Mouse (Mus musculus) ES-Bruce4 (cell line): ENCODE measurements at regions not wholly inside any gene's neighbourhood (a gene's known extent, or its start where the extent isn't known, plus 50 kb on each side); places are given as distances from the start of the nearest gene placed in this dataset.
"Not testable (repeated sequence)": the region's sequence is repeated elsewhere in the genome, so short reads cannot be mapped to it uniquely, and the experiment has no call there.

Experiments used
- H3K27ac ChIP-seq: 2 replicates; pipeline ENCODE4 v1.5.1; 2012; ENCODE audit warnings: low read length, inconsistent platforms; ENCODE audit not compliant: insufficient read depth
- H3K27me3 ChIP-seq: 2 replicates; pipeline ENCODE4 v1.6.1; 2012; ENCODE audit warnings: mild to moderate bottlenecking, low read length, inconsistent platforms; ENCODE audit not compliant: control insufficient read depth, poor library complexity, insufficient read depth, severe bottlenecking
- H3K36me3 ChIP-seq: 2 replicates; pipeline ENCODE4 v1.6.1; 2012; ENCODE audit warnings: inconsistent platforms, mild to moderate bottlenecking, low read length, moderate library complexity; ENCODE audit not compliant: control insufficient read depth, poor library complexity, insufficient read depth, severe bottlenecking
- H3K4me1 ChIP-seq: one replicate; pipeline ENCODE4 v1.8.1; 2011; ENCODE audit warnings: low read length; ENCODE audit not compliant: control insufficient read depth, insufficient read depth
- H3K4me3 ChIP-seq: 2 replicates; pipeline ENCODE4 v1.5.1; 2011; ENCODE audit warnings: low read depth, mild to moderate bottlenecking, low read length
- H3K9ac ChIP-seq: 2 replicates; pipeline ENCODE4 v1.6.1; 2012; ENCODE audit warnings: low read depth, mild to moderate bottlenecking, inconsistent platforms; ENCODE audit not compliant: poor library complexity, severe bottlenecking
- H3K9me3 ChIP-seq: replicated peaks from 2 replicates; pipeline ENCODE4 v1.6.1; 2012; ENCODE audit warnings: mild to moderate bottlenecking, low read length, inconsistent platforms; ENCODE audit not compliant: control insufficient read depth, poor library complexity, insufficient read depth, severe bottlenecking
- CTCF ChIP-seq: IDR thresholded peaks from one replicate; pipeline ENCODE4 v1.8.1; 2011; ENCODE audit warnings: low read depth, low read length
- EP300 ChIP-seq: IDR thresholded peaks from 2 replicates; pipeline ENCODE4 v1.6.1; 2011; ENCODE audit warnings: low read depth, low read length; ENCODE audit not compliant: insufficient read depth
- POLR2A ChIP-seq: IDR thresholded peaks from one replicate; pipeline ENCODE4 v1.8.1; 2011; ENCODE audit warnings: low read length; ENCODE audit not compliant: insufficient read depth

DNA sequence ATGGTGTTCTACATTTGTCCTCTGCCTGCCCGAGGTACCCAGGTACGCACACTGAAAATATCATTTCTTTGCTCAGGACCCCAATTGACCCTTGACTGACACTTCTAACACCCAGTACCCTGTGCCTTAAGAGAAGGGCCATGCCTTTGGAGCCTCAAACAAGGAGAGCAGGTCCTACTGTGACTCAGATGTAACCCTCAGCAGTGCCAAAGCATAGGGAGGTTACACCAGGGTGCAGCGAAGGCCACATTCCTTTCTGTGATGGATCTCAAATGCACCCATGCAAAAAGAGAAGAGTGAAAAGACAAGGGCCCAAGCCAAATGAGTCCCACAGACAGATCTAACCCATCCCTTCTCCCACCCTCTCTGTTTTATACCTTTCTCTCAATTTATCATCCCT, 181.9 kb upstream of the Prok2 start:
- peaks cover 2% of the 10 kb centered on the region for H3K4me1 ChIP-seq
- H3K9ac ChIP-seq = no peak overlapping the region
- no peaks in the 10 kb centered on the region for H3K36me3 ChIP-seq
- H3K4me3 ChIP-seq = no peak overlapping the region
- no peak for TF ChIP-seq CTCF
- no peak for TF ChIP-seq EP300
- no peak for TF ChIP-seq POLR2A
- H3K27me3 ChIP-seq = no peaks in the 10 kb centered on the region
- no peak overlapping the region for H3K27ac ChIP-seq
- H3K9me3 ChIP-seq = no peaks in the 10 kb centered on the region

DNA sequence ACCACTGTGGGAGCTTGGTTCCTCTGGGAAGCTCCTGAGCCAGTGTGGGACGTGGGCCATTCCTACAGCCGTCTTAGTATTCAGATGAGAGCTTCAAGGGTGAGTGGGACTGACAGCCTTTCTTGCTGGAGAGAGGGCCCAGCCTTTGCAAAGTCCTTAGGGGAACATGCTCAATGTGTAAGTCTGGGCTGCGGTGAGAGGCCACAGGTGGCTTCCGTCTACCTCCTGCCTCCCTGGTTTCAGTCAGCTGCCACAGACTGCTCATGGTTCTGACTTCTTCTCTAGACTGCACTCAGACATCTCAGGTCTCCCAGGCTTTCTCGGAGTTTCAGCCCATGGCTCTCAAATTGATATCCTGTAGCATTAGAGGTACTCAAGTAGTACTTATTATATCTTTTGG, 179.0 kb upstream of the Prok2 start:
- Histone ChIP-seq H3K4me3 (no peak overlapping the region), H3K4me1 (peaks cover 2% of the 10 kb centered on the region), H3K27me3 (no peaks in the 10 kb centered on the region), H3K9me3 (no peaks in the 10 kb centered on the region), H3K27ac (no peak overlapping the region), H3K36me3 (no peaks in the 10 kb centered on the region), H3K9ac (no peak overlapping the region)
- TF ChIP-seq CTCF (no peak), EP300 (no peak), POLR2A (no peak)

DNA sequence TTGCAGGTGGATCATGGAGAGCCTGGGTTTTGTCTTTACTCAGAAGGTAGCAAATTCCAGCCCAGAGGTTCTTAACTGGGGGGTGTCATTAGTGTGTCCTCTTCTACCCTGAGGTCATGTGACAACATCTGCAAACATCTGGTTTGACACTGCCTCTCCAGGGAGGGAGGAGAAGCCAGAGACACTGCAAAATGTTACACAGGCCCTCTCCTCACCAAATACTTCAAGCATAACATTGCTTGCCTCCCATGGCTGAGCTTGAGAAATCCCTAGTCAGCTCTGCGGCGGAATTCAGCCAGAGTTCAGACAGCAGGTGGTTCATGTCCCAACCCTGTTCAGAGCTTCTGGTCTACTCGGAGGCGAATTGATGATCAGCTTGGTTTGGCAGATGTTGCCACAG, 178.4 kb upstream of the Prok2 start:
- H3K9me3 ChIP-seq = no peaks in the 10 kb centered on the region
- no peak overlapping the region for H3K9ac ChIP-seq
- H3K4me3 ChIP-seq = no peak overlapping the region
- peaks cover 2% of the 10 kb centered on the region for H3K4me1 ChIP-seq
- no peaks in the 10 kb centered on the region for H3K27me3 ChIP-seq
- no peaks in the 10 kb centered on the region for H3K36me3 ChIP-seq
- no peak overlapping the region for H3K27ac ChIP-seq
- TF ChIP-seq EP300 (no peak), POLR2A (no peak), CTCF (no peak)

DNA sequence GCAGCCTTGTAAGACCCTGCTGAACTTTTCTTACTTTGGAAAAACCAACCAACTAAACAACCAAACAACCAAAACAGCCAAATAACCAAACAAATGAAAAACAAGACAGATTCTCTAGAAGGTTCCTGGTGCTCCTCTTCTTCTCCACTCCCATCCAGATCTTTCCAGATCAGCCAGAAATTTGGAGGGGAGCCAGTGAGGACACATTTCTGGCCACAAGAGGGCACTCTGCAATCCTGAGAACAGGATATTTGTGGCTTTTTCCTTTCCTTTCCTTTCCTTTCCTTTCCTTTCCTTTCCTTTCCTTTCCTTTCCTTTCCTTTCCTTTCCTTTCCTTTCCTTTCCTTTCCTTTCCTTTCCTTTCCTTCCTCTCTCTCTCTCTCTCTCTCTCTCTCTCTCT, 177.9 kb upstream of the Prok2 start:
- H3K4me3 ChIP-seq, H3K9ac ChIP-seq, H3K27me3 ChIP-seq, H3K9me3 ChIP-seq, H3K36me3 ChIP-seq, H3K4me1 ChIP-seq, H3K27ac ChIP-seq: not testable (repeated sequence)
- peak; percentile 39 for TF ChIP-seq CTCF

DNA sequence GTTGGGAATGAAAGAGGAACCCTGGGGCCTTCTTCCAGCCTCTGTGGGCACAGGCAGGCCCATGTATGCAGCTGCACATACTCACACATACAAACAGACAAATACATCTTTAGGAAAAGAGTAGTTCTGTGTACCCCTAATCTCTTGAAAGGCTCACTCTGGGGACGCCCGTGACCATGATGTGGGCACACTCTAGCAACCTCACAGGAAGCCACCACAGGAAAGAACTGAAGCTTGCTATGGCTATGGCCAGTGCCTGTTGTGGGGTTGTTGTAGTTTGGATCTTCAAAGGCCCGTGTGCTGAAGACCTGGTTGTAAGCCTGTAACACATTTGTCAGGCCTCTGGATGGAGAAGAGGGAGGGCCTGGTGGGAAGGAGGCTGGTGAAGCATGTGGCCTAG, 175.4 kb upstream of the Prok2 start:
- H3K36me3 ChIP-seq = no peaks in the 10 kb centered on the region
- TF ChIP-seq CTCF = no peak
- no peak for TF ChIP-seq EP300
- TF ChIP-seq POLR2A = no peak
- H3K27me3 ChIP-seq = no peaks in the 10 kb centered on the region
- H3K4me3 ChIP-seq = no peak overlapping the region
- no peaks in the 10 kb centered on the region for H3K9me3 ChIP-seq
- H3K4me1 ChIP-seq = peaks cover 4% of the 10 kb centered on the region
- H3K27ac ChIP-seq = no peak overlapping the region
- H3K9ac ChIP-seq = no peak overlapping the region

DNA sequence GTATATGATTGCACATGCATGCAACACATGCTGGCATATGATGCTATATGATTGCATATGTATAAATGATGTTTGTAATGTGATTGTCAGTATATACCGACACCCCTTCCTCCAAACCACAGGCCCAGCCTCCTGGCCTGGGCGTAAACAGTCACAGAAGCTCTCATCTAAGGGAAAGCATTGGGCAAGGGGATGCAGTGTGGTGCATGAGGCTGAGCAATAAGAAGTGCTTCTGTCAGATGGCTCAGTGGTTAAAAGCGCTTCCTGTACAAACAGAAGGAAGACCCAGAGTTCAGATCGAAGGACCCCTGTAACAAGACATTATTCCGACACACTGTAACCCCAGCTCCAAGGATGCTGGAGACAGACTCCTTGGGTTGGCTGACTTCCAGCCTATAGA, 175.0 kb upstream of the Prok2 start:
- H3K27ac ChIP-seq = no peak overlapping the region
- peaks cover 5% of the 10 kb centered on the region for H3K4me1 ChIP-seq
- no peaks in the 10 kb centered on the region for H3K36me3 ChIP-seq
- H3K9me3 ChIP-seq = no peaks in the 10 kb centered on the region
- H3K27me3 ChIP-seq = no peaks in the 10 kb centered on the region
- H3K9ac ChIP-seq = no peak overlapping the region
- H3K4me3 ChIP-seq = no peak overlapping the region
- TF ChIP-seq EP300 (no peak), CTCF (no peak), POLR2A (no peak)

DNA sequence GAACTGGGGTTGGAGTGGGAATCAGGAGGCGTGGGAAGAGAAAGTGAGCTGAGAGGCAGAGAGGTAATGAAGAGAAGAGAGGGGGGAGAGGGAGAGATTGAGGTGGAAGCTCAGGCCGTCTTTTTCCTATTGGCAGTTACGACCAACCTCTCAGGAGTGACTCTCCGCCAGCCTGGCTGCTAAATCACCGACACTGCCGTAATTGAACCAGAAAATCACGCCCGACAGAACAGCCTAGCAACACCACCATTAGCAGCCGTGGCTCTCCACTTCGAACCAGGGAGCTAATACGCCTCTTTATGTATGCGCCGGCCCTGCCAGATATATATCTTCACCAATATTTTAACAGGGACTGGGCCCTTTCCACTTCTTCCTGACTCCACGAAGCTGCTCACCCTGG, 173.5 kb upstream of the Prok2 start:
- Histone ChIP-seq H3K27me3 (no peaks in the 10 kb centered on the region), H3K9me3 (no peaks in the 10 kb centered on the region)
- TF ChIP-seq CTCF (no peak), EP300 (no peak), POLR2A (no peak)

More for the DNA sequence above, 173.5 kb upstream of the Prok2 start:
- H3K4me1 ChIP-seq = peaks cover 6% of the 10 kb centered on the region
- H3K36me3 ChIP-seq = no peaks in the 10 kb centered on the region
- no peak overlapping the region for H3K9ac ChIP-seq
- H3K27ac ChIP-seq = no peak overlapping the region
- H3K4me3 ChIP-seq = no peak overlapping the region
